Mouse (Mus musculus): ENCODE measurements around the gene Chst15.

Gene Chst15

GRCm38 (mm10) chr7:132317036-132317541, at the start of gene Chst15:
Gene Chst15, minus strand, starts transcription at chr7:132317228.
- peak; percentile 64 to 65 for DNase-seq

GRCm38 (mm10) chr7:132365703-132366384, 48.8 kb upstream of the Chst15 start:
- DNase-seq: no peak

GRCm38 (mm10) chr7:132365111-132365510, 48.1 kb upstream of the Chst15 start:
- DNase-seq: no peak

GRCm38 (mm10) chr7:132364506-132364905, 47.5 kb upstream of the Chst15 start:
- DNase-seq: no peak

- no peak for DNase-seq
Observed at GRCm38 (mm10) chr7:132360336-132360735, 43.3 kb upstream of the Chst15 start.

- DNase-seq: no peak
Observed at GRCm38 (mm10) chr7:132358709-132359108, 41.7 kb upstream of the Chst15 start.

- DNase-seq: no peak
Observed at GRCm38 (mm10) chr7:132358250-132358649, 41.2 kb upstream of the Chst15 start.

GRCm38 (mm10) chr7:132357841-132358237, 40.8 kb upstream of the Chst15 start:
- no peak for DNase-seq

- no peak for DNase-seq
Observed at GRCm38 (mm10) chr7:132356881-132357840, 40.1 kb upstream of the Chst15 start.

GRCm38 (mm10) chr7:132356185-132356584, 39.2 kb upstream of the Chst15 start:
- DNase-seq: no peak

GRCm38 (mm10) chr7:132355767-132356166, 38.7 kb upstream of the Chst15 start:
- DNase-seq: no peak

GRCm38 (mm10) chr7:132349075-132349572, 32.1 kb upstream of the Chst15 start:
- no peak for DNase-seq

GRCm38 (mm10) chr7:132347273-132348045, 30.4 kb upstream of the Chst15 start:
- no peak for DNase-seq

GRCm38 (mm10) chr7:132345526-132346070, 28.6 kb upstream of the Chst15 start:
- no peak for DNase-seq

GRCm38 (mm10) chr7:132344606-132345005, 27.6 kb upstream of the Chst15 start:
- no peak for DNase-seq

- DNase-seq: no peak
Observed at GRCm38 (mm10) chr7:132343900-132344299, 26.9 kb upstream of the Chst15 start.

GRCm38 (mm10) chr7:132343146-132343545, 26.1 kb upstream of the Chst15 start:
- DNase-seq: no peak

GRCm38 (mm10) chr7:132339041-132339839, 22.2 kb upstream of the Chst15 start:
- no peak for DNase-seq

GRCm38 (mm10) chr7:132338350-132338749, 21.3 kb upstream of the Chst15 start:
- no peak for DNase-seq

GRCm38 (mm10) chr7:132337268-132337917, 20.4 kb upstream of the Chst15 start:
- no peak for DNase-seq

GRCm38 (mm10) chr7:132336781-132337180, 19.8 kb upstream of the Chst15 start:
- no peak for DNase-seq

Data from cerebellum, postnatal 25 days (tissue).